10 mouse cellular contexts compared by ENCODE assay signal in the genomic region with DNA sequence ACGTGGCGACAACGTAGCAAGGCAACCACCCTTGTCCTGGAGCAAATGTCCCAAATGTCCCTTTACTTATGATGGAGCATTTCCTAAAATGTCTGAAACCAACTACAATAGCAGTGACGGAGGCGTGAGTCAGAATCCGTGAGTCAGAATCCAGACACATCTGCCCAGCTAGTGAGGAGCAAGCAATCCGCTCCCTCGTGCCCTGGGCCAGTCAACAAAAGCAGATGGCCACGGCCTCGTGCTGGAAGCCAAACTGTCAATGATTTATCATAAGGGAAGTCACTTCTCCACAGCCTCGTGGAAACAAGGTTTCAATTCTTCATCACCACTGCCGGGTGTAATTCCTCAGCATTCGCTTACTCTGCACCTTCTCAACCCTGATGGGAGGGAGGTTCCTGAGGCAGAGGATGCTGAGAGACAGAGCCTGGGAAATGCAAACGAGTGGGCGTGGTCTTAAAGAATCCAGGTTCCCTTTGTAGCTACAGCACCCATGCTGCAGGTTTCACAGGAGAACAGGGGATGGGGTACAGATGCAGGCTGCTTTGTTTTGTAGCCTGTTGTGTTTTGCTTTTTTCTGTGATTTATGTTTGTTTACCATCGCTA.
DNase-seq lines count a peak whose midpoint lies in the region; ATAC-seq and TF ChIP-seq lines count a peak whose summit lies in the region.
"Had no signal": no experiment of that assay in that cellular context is flagged by ENCODE, and none has a peak within 500 bp of the region (broad histone marks: within the 10 kb centered on the region; RNA-seq: fewer than 3 reads in every experiment).

No protein-coding gene starts in this region.

- peak; percentile 58; the same call in 1 of the 2 replicates for ATAC-seq in forebrain, postnatal 0 days
- ATAC-seq in midbrain, embryonic 14.5 days (ENCODE audit: low FRiP score, low TSS enrichment) = no peak
- no peak for ATAC-seq in midbrain, embryonic 16.5 days
- peak; percentile 35; the same call in 1 of the 2 replicates for ATAC-seq in neural tube, embryonic 15.5 days (ENCODE audit: low FRiP score)
- no peak for ATAC-seq in liver, embryonic 12.5 days

- no peaks in the 10 kb centered on the region for H3K27me3 ChIP-seq in forebrain, postnatal 0 days (ENCODE audit: insufficient read depth, low read length)
- H3K27me3 ChIP-seq in forebrain, embryonic 10.5 days (ENCODE audit: poor library complexity, severe bottlenecking) = no peaks in the 10 kb centered on the region
- H3K27me3 ChIP-seq in midbrain, embryonic 14.5 days (ENCODE audit: control insufficient read depth, insufficient read depth, low read length) = no peaks in the 10 kb centered on the region
- no peaks in the 10 kb centered on the region for H3K27me3 ChIP-seq in midbrain, embryonic 16.5 days (ENCODE audit: control insufficient read depth, insufficient read depth, low read depth, low read length)
- H3K27me3 ChIP-seq in neural tube, embryonic 15.5 days (replicated peaks) = no peaks in the 10 kb centered on the region
- no peaks in the 10 kb centered on the region for H3K27me3 ChIP-seq in liver, embryonic 12.5 days (replicated peaks)
- H3K27me3 ChIP-seq: liver, embryonic 13.5 days had no signal

- TF ChIP-seq CTCF in forebrain, postnatal 0 days (IDR thresholded peaks at IDR 0.05; ENCODE audit: low read depth) = no peak

- H3K4me3 ChIP-seq in forebrain, postnatal 0 days (ENCODE audit: low read depth, low read length) = no peak overlapping the region
- H3K4me3 ChIP-seq in forebrain, embryonic 10.5 days = no peak overlapping the region
- no peak overlapping the region for H3K4me3 ChIP-seq in midbrain, embryonic 14.5 days (replicated peaks; ENCODE audit: low read depth, low read length)
- H3K4me3 ChIP-seq in midbrain, embryonic 16.5 days (ENCODE audit: low read depth, low read length) = no peak overlapping the region
- H3K4me3 ChIP-seq in neural tube, embryonic 15.5 days (replicated peaks) = no peak overlapping the region
- no peak overlapping the region for H3K4me3 ChIP-seq in liver, embryonic 12.5 days
- H3K4me3 ChIP-seq: liver, embryonic 13.5 days had no signal

- no peaks in the 10 kb centered on the region for H3K9me3 ChIP-seq in forebrain, postnatal 0 days (ENCODE audit: low read length)
- no peaks in the 10 kb centered on the region for H3K9me3 ChIP-seq in forebrain, embryonic 10.5 days
- H3K9me3 ChIP-seq in midbrain, embryonic 14.5 days (ENCODE audit: control insufficient read depth, low read length) = no peaks in the 10 kb centered on the region
- no peaks in the 10 kb centered on the region for H3K9me3 ChIP-seq in midbrain, embryonic 16.5 days (replicated peaks; ENCODE audit: control insufficient read depth, low read length, poor library complexity, severe bottlenecking)
- H3K9me3 ChIP-seq in neural tube, embryonic 15.5 days (replicated peaks) = no peaks in the 10 kb centered on the region
- H3K9me3 ChIP-seq in liver, embryonic 12.5 days (replicated peaks) = no peaks in the 10 kb centered on the region
- H3K9me3 ChIP-seq: liver, embryonic 13.5 days had no signal

- peaks cover 19% of the 10 kb centered on the region for H3K36me3 ChIP-seq in forebrain, postnatal 0 days (ENCODE audit: insufficient read depth)
- peaks cover 53% of the 10 kb centered on the region for H3K36me3 ChIP-seq in forebrain, embryonic 10.5 days (replicated peaks)
- H3K36me3 ChIP-seq in midbrain, embryonic 14.5 days (ENCODE audit: control insufficient read depth, insufficient read depth, low read length) = peaks cover 4% of the 10 kb centered on the region; the same call in 1 of the 2 replicates
- H3K36me3 ChIP-seq in midbrain, embryonic 16.5 days (ENCODE audit: control insufficient read depth, insufficient read depth, low read length) = no peaks in the 10 kb centered on the region
- H3K36me3 ChIP-seq in neural tube, embryonic 15.5 days = 0 out of 2 replicates have a peak, but pooled peaks cover 4% of the 10 kb centered on the region
- H3K36me3 ChIP-seq in liver, embryonic 12.5 days = peaks cover 22% of the 10 kb centered on the region

- no peak overlapping the region for H3K27ac ChIP-seq in forebrain, postnatal 0 days (ENCODE audit: low read depth, low read length)
- no peak overlapping the region for H3K27ac ChIP-seq in forebrain, embryonic 10.5 days
- H3K27ac ChIP-seq in midbrain, embryonic 14.5 days (replicated peaks; ENCODE audit: low read depth, low read length) = no peak overlapping the region
- H3K27ac ChIP-seq in midbrain, embryonic 16.5 days (ENCODE audit: low read length) = no peak overlapping the region
- H3K27ac ChIP-seq in neural tube, embryonic 15.5 days (replicated peaks) = peak overlapping the region; percentile 4; the same call in 1 of the 2 replicates
- H3K27ac ChIP-seq in liver, embryonic 12.5 days = no peak overlapping the region
- H3K27ac ChIP-seq: liver, embryonic 13.5 days had no signal

- no peak overlapping the region for H3K4me2 ChIP-seq in forebrain, postnatal 0 days (ENCODE audit: low read depth)
- no peak overlapping the region for H3K4me2 ChIP-seq in midbrain, embryonic 14.5 days (ENCODE audit: low read length)
- no peak overlapping the region for H3K4me2 ChIP-seq in midbrain, embryonic 16.5 days (ENCODE audit: low read length)
- H3K4me2 ChIP-seq in neural tube, embryonic 15.5 days = no peak overlapping the region
- no peak overlapping the region for H3K4me2 ChIP-seq in liver, embryonic 12.5 days
- H3K4me2 ChIP-seq: liver, embryonic 13.5 days had no signal

- DNase-seq in forebrain, postnatal 0 days = no peak
- no peak for DNase-seq in forebrain, embryonic 10.5 days (ENCODE audit: extremely low spot score, low spot score)
- DNase-seq in midbrain, embryonic 14.5 days = peak; percentile 47
- DNase-seq in gastrocnemius, postnatal 10 days = peak; percentile 30
- no peak for DNase-seq in thymus, postnatal 36 days
- DNase-seq: cerebellum, postnatal 25 days; liver, embryonic 13.5 days had no signal

- WGBS in forebrain, postnatal 0 days = 57% methylated on average over 16 of the region's 16 CpGs
- WGBS in forebrain, embryonic 10.5 days = 66% methylated on average over 16 of the region's 16 CpGs
- WGBS in midbrain, embryonic 14.5 days = 53% methylated on average over 16 of the region's 16 CpGs
- WGBS in midbrain, embryonic 16.5 days = 58% methylated on average over 16 of the region's 16 CpGs
- WGBS in neural tube, embryonic 15.5 days = 48% methylated on average over 16 of the region's 16 CpGs
- WGBS in liver, embryonic 12.5 days (ENCODE audit: insufficient replicate concordance) = 62% methylated on average over 16 of the region's 16 CpGs

- no peak overlapping the region for H3K9ac ChIP-seq in forebrain, postnatal 0 days
- no peak overlapping the region for H3K9ac ChIP-seq in midbrain, embryonic 14.5 days (replicated peaks; ENCODE audit: low read length)
- H3K9ac ChIP-seq in midbrain, embryonic 16.5 days (ENCODE audit: low read depth, low read length) = no peak overlapping the region
- H3K9ac ChIP-seq in neural tube, embryonic 15.5 days (replicated peaks) = no peak overlapping the region
- H3K9ac ChIP-seq in liver, embryonic 12.5 days = no peak overlapping the region
- H3K9ac ChIP-seq: liver, embryonic 13.5 days had no signal

- no peaks in the 10 kb centered on the region for H3K4me1 ChIP-seq in forebrain, postnatal 0 days (ENCODE audit: insufficient read depth)
- peaks cover 3% of the 10 kb centered on the region; the same call in 1 of the 2 replicates for H3K4me1 ChIP-seq in forebrain, embryonic 10.5 days
- no peaks in the 10 kb centered on the region for H3K4me1 ChIP-seq in midbrain, embryonic 14.5 days (ENCODE audit: control insufficient read depth, insufficient read depth, low read length)
- H3K4me1 ChIP-seq in midbrain, embryonic 16.5 days (ENCODE audit: control insufficient read depth, insufficient read depth, low read length) = peaks cover 4% of the 10 kb centered on the region; the same call in 1 of the 2 replicates
- H3K4me1 ChIP-seq in neural tube, embryonic 15.5 days = peaks cover 5% of the 10 kb centered on the region; the same call in 1 of the 2 replicates
- peaks cover 3% of the 10 kb centered on the region; the same call in 1 of the 2 replicates for H3K4me1 ChIP-seq in liver, embryonic 12.5 days

Comparison
In these comparisons a context has a peak if more than half of its experiments do, and no peak if none do; other contexts are left out.
1. ATAC-seq: peak in forebrain, postnatal 0 days (single experiment) and neural tube, embryonic 15.5 days (single experiment); none in midbrain, embryonic 14.5 days (single experiment), midbrain, embryonic 16.5 days (single experiment) and liver, embryonic 12.5 days (single experiment).
2. DNase-seq: peak in midbrain, embryonic 14.5 days (single experiment) and gastrocnemius, postnatal 10 days (single experiment); none in forebrain, postnatal 0 days (single experiment), forebrain, embryonic 10.5 days (single experiment) and thymus, postnatal 36 days (0 of 2).